Mouse (Mus musculus): ENCODE data around the gene Stx12. TPM values are rescaled to one million over a fixed set of nuclear protein-coding genes. Genes with fewer than 3 reads are reported as not detected.
A peak's percentile ranks its signal among the peaks of the same experiment; 100 is the strongest.

Gene Stx12
- polyA plus RNA-seq, 1 experiment: 118 TPM

DNA sequence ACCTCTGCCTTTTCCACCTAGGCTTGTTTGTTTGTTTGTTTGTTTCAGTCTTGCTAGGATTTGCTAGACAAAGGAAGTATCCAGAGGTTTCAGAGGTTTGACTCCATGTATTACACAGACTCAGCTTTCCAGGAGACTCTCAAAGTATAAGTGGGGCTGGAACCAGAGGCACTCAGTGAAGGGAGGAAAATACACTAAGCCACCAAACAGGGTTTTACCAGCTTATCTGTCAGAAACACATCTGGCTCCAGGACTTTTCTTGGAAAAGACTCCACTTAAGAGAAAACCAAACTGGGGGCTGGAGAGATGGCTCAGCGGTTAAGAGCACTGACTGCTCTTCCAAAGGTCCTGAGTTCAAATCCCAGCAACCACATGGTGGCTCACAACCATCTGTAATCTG is 23.4 kb downstream of the Stx12 start:
- no peak for DNase-seq (ENCODE audit: low read depth)
- TF ChIP-seq CTCF (IDR thresholded peaks at IDR 0.05; ENCODE audit: borderline replicate concordance, extremely low read depth, insufficient read depth, insufficient read length): no peak
- no peak for TF ChIP-seq POLR2A (IDR thresholded peaks at IDR 0.05; ENCODE audit: borderline replicate concordance, extremely low read depth, insufficient read depth, insufficient read length, poor library complexity, severe bottlenecking)

DNA sequence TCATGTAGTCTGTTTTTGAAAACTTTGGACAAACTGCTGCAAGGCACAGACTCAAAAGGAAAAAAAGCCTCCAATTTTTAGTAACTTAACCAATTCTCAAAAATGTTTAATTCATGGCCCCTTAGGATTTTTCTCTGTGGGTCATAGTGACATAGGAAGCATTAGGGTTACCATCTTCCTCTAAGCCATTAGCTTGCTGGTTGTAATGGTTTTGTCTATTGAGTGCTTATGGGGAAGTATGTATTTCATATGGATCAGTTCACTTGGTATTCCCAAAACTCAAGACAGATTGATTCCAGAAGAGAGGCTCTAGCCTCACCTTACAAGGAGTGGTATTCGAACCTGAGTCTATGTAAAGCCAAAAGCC is 40.6 kb downstream of the Stx12 start:
- DNase-seq (ENCODE audit: low read depth): no peak
- no peak for TF ChIP-seq CTCF (IDR thresholded peaks at IDR 0.05; ENCODE audit: borderline replicate concordance, extremely low read depth, insufficient read depth, insufficient read length)
- TF ChIP-seq POLR2A (IDR thresholded peaks at IDR 0.05; ENCODE audit: borderline replicate concordance, extremely low read depth, insufficient read depth, insufficient read length, poor library complexity, severe bottlenecking): no peak

DNA sequence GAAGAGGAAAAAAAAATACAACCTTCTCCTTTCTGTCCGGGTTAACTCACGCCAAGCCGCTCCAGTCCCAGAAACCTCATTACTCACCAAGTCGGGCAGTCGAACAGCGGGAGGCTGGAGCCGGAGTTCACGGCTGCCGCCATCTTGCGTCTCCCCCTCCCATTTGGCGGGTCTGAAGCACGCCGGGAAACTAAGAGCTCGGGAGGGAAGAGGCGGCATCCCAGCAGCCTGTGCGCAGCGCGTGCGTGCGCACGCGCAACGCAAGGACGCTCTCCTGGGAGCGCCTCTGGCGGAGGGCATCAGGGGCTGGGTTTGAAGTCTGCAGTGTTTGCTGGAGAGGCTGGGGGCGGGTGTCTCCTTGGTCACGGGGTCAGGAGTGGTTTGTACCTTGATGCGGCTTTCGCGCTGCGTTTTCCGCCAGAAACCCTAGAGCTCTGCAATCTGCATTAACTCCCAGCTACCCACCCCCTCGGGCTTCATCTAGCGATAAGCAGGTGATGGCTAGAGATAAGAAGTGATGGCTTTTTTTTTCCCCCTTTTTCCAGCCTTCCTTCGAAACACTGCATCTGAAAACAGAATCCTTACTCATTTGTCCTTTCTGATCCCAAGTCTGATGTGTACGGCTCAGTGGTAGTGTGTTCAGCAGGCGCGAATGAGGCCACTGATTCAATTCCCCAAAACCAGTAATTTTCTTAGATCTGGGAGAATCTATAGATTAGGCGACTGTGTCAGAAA is 41.2 kb downstream of the Stx12 start, which contains the start of gene Ppp1r8:
Gene Ppp1r8 (minus strand): TSS at position 200 of the 735 bp plus-strand sequence.
- TF ChIP-seq CTCF (IDR thresholded peaks at IDR 0.05; ENCODE audit: borderline replicate concordance, extremely low read depth, insufficient read depth, insufficient read length): peak; percentile 52; the same call in 1 of the 2 replicates
- peak; percentile 82; the same call in 1 of the 2 replicates for TF ChIP-seq POLR2A (IDR thresholded peaks at IDR 0.05; ENCODE audit: borderline replicate concordance, extremely low read depth, insufficient read depth, insufficient read length, poor library complexity, severe bottlenecking)
- peak; percentile 99 for DNase-seq (ENCODE audit: low read depth)

DNA sequence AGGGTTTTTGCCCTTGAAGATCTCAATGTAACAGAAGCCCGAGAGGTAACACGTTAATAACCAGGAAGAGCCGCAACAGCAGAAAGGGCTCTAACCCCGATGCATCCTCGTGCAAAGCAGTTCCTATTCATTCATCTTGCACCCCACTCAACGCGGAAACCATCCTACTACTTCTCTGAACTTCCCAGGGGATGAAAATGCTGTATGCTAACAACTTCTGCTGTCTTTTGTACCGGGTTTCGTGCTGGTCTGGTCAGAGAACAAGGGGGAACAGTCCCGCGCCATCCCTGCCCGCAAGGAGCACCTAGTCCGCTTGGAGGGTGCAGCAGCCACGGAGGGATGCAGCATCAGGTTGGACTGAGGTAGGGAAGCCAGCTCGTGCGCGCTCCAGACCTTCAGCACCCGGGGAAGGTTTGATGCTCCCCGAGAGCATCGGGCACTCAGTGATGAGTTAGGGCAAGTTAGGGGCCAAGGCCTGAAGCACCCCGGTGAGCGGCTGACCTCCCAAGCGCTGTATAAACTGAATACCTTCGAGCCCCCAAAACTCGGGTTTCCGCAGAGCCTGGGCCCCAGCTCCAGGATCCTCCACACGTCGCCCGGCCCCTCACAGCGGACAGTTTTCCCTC is 41.9 kb downstream of the Stx12 start:
- no peak for TF ChIP-seq POLR2A (IDR thresholded peaks at IDR 0.05; ENCODE audit: borderline replicate concordance, extremely low read depth, insufficient read depth, insufficient read length, poor library complexity, severe bottlenecking)
- TF ChIP-seq CTCF (IDR thresholded peaks at IDR 0.05; ENCODE audit: borderline replicate concordance, extremely low read depth, insufficient read depth, insufficient read length): no peak
- peak; percentile 35 for DNase-seq (ENCODE audit: low read depth)

DNA sequence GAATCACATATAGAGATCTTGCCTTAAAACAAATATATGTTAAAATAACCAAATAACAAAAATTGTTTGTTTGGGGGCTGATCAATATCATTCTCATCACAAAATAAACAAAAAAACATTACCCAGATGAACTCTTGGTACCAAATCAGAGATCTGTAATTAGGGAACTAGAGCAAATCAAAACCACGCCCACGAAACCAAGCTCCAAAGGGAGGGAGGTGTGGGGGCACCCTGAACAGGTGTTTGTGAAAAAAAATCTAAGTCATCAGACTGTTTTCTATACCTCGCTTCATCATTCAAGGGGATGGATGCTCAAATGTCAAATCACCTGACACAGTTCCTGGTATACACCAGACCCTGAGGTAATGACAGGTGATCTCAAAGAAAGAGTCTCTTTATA is 42.8 kb downstream of the Stx12 start:
- DNase-seq (ENCODE audit: low read depth): no peak
- no peak for TF ChIP-seq CTCF (IDR thresholded peaks at IDR 0.05; ENCODE audit: borderline replicate concordance, extremely low read depth, insufficient read depth, insufficient read length)

DNA sequence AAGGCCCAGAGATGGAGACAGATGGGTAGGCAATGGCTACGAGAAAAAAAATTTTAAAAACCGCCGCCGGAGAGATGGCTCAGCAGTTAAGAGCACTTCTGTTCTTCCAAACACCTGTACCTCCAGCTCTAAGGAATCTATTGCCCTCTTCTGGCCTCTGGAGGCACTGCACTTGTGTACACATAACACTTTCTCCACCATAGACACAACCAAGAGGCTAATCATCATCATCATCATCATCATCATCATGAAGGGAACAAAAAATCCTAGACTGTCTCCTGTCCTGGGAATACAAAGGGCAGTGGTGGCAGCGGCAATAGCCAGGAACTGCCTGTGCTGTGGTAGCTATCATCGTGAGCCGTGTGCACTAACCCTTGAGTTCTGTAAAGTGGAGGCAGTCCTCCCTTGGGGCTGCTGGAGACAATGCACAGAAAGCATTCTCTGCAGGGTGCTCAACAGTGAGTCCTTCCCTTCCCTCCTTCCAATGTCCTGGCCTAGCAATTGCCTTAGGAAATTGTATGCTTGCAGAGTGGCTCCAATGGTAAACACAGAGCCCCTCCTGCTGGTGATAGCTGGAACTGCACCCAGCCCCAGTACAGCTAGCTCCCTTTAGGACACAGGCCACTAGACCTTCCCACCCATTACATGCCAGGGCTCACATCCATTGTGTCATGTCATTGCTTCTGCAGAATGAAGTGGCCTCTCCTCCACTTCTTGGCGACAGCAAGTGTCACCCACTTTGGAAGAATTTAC is 60.5 kb downstream of the Stx12 start:
- peak; percentile 25 for DNase-seq (ENCODE audit: low read depth)
- TF ChIP-seq CTCF (IDR thresholded peaks at IDR 0.05; ENCODE audit: borderline replicate concordance, extremely low read depth, insufficient read depth, insufficient read length) (peak; percentile 61; the same call in 1 of the 2 replicates), POLR2A (IDR thresholded peaks at IDR 0.05; ENCODE audit: borderline replicate concordance, extremely low read depth, insufficient read depth, insufficient read length, poor library complexity, severe bottlenecking) (no peak)

DNA sequence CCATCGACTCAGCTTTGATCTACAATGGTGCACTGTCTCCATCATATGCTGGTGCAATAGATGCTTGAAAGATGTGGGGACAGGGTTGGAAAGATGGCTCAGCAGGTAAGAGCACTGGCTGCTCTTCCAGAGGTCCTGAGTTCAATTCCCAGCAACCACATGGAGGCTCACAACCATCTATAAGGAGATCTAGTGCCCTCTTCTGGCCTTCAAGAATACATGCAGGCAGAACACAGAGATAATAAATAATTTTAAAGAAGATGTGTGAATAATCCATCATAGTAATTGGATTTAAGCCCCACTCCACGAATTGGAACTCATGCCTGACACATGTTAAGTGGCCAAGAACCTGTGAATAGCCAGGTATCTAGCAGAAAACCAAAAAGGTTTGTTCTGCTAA is 65.9 kb downstream of the Stx12 start:
- TF ChIP-seq POLR2A (IDR thresholded peaks at IDR 0.05; ENCODE audit: borderline replicate concordance, extremely low read depth, insufficient read depth, insufficient read length, poor library complexity, severe bottlenecking) (no peak), CTCF (IDR thresholded peaks at IDR 0.05; ENCODE audit: borderline replicate concordance, extremely low read depth, insufficient read depth, insufficient read length) (no peak)
- no peak for DNase-seq (ENCODE audit: low read depth)

DNA sequence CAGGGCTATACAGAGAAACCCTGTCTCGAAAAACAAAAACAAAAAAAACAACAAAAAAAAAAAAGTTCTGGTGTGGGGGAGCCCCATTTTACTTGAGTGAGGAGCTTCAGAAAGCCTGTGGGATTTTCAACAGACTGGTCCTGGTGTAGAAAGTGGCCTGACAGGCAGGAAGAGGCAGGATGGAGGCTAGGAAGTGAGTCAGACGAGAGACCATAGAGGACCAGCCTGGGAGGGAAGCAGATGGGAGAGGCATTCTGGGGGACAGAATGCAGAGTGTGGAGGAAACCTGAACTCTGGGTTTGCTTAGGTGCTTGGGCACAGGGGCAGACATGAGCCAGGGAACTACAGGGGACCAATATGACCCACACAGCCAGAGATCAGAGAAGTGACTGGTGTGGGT is 67.5 kb downstream of the Stx12 start:
- TF ChIP-seq CTCF (IDR thresholded peaks at IDR 0.05; ENCODE audit: borderline replicate concordance, extremely low read depth, insufficient read depth, insufficient read length) (no peak), POLR2A (IDR thresholded peaks at IDR 0.05; ENCODE audit: borderline replicate concordance, extremely low read depth, insufficient read depth, insufficient read length, poor library complexity, severe bottlenecking) (no peak)
- no peak for DNase-seq (ENCODE audit: low read depth)

DNA sequence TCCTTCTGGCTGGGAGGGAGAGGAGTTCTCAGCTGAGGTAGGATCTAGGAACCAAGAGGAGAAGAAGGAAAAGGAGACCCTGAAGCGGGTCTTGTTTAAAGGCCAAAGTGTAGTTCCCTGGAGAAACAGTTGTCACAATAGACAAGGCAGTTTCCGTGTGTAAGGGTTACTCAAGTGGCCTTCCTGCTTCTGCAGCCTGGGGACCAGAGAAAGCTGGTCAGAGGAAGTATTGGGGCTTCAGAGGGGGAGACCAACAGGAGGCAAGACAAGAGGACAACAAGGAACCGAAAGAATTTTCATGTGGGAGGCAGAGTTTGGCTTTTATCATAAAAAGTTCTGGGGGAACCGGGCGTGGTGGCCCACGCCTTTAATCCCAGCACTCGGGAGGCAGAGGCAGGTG is 67.9 kb downstream of the Stx12 start:
- no peak for TF ChIP-seq CTCF (IDR thresholded peaks at IDR 0.05; ENCODE audit: borderline replicate concordance, extremely low read depth, insufficient read depth, insufficient read length)
- TF ChIP-seq POLR2A (IDR thresholded peaks at IDR 0.05; ENCODE audit: borderline replicate concordance, extremely low read depth, insufficient read depth, insufficient read length, poor library complexity, severe bottlenecking): no peak

DNA sequence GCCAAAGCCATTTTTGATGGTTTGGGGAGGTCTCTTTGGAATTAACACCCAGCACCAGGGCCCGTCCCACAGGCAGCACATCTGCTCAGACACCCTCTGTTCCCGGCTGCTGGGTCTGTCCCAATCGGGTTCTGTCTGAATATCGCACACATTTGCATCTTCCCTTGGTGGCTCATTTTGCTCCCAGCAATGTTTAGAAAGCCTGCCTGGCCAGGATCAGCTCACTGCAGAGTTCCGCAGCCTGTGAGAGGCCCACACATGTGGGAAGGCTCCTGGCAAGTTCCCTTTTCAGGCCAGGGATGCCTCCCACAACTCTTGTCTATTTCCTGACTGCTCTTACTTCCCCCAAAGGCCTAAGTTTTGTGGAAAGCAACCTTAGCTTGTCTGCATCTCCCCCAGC is 74.7 kb downstream of the Stx12 start:
- TF ChIP-seq POLR2A (IDR thresholded peaks at IDR 0.05; ENCODE audit: borderline replicate concordance, extremely low read depth, insufficient read depth, insufficient read length, poor library complexity, severe bottlenecking): no peak
- no peak for TF ChIP-seq CTCF (IDR thresholded peaks at IDR 0.05; ENCODE audit: borderline replicate concordance, extremely low read depth, insufficient read depth, insufficient read length)
- no peak for DNase-seq (ENCODE audit: low read depth)

More for the DNA sequence above, 67.9 kb downstream of the Stx12 start:
- DNase-seq (ENCODE audit: low read depth): no peak

All from brain, embryonic 14.5 days (tissue).